Mouse (Mus musculus): ENCODE data around the gene Uhrf1bp1.

DNA sequence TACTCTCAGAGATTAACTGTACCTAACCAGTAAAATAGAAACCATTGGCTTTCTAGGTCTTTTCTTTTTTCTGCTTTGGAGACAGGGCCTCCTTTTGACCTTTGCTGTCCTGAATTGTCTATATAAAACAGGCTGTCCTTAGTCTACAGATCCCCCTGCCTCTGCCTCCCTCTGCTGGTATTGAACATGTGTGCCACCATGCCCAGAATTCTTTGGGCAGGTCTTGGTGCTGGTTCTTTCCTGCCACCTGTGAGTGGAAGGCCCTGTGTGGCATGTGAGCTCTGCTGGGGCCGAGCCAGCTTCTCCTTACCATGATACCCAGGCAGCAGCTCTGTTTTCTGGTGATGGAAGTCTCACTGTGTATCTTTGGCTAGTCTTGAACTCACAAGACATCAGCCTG lies 7.9 kb upstream of the Uhrf1bp1 start:
- TF ChIP-seq POLR2A (IDR thresholded peaks at IDR 0.05; ENCODE audit: extremely low read depth, insufficient read depth, low read length) (no peak), CTCF (IDR thresholded peaks at IDR 0.05; ENCODE audit: low read depth, low read length) (no peak)

All from liver, adult 2 months (tissue).